Mouse (Mus musculus): ENCODE results near the gene Pou3f3. TPM values are rescaled to one million over a fixed set of nuclear protein-coding genes. Genes with fewer than 3 reads are reported as not detected.

The Pou3f3 gene
- polyA plus RNA-seq, 1 experiment from 2014 or later: 38.2 TPM

DNA sequence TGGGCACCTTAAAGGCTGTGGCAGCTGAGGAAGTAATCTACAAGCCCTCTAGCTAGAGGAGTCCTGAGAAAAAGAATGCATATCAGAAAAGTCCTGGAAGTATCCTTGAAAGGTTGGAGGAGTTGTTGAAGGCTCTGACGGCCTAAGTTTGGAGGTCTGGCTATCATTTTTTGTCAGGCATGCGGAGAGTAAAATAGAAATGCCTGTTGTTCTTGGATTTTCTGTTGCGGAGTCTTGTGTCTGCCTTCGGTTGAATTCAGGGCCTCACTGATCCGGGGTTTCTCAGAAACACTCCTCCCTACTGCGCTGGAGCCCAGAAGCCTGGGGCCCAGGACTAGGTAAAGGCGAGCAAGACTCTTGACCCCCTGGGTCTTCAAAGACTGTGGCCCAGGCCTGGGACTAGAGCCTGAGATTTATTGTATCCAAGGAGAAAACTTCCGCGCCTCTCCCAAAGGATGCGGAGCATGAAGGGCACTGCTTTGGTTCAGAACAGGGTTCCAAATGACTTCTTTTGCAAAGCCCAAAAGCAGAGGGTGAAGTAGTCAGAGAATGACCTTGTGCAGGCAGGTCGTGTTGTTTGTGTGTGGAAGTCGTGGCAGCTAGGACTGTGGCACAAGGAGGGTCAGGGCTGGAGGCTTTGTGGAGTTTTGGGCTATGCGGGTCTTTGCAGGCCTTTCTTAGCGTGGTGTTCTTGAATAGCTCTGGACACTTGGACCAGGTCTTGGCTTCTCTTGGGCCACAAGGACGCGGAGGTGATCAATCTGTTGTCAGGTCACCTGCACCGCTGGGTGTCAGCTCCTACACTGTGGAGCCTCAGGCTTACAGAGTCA, 9.6 kb downstream of the Pou3f3 start:
- ATAC-seq (ENCODE audit: low FRiP score): no peak; the same call in 1 of the 2 replicates
- H3K9ac ChIP-seq: peak overlapping the region; percentile 56
- H3K4me1 ChIP-seq: peaks cover 79% of the 10 kb centered on the region
- H3K27ac ChIP-seq: peak overlapping the region; percentile 84
- peak overlapping the region; percentile 27 for H3K4me3 ChIP-seq (replicated peaks)
- peaks cover 22% of the 10 kb centered on the region for H3K27me3 ChIP-seq
- 3% methylated on average over 17 of the region's 17 CpGs for WGBS
- no peaks in the 10 kb centered on the region for H3K9me3 ChIP-seq
- H3K4me2 ChIP-seq: peak overlapping the region; percentile 72
- peaks cover 19% of the 10 kb centered on the region; the same call in 1 of the 2 replicates for H3K36me3 ChIP-seq (replicated peaks)

DNA sequence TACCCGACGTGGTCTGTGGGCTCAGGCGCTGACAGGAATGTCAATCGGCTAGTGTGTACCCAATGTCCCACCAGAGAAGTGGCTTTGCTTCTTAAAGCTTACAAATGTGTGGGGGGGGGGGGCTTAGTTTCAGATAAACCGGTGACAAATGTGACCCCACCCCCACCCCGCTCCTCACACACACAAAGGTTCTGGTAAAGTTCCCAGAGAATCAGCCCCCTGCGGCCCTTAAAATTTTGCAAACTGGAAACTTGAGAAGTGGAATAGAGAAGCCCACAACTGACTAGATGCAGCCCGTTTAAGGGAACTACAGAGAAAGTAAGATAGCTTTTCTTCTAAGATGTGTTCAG, 10.2 kb downstream of the Pou3f3 start:
- Histone ChIP-seq H3K4me2 (peak overlapping the region; percentile 72), H3K36me3 (replicated peaks) (peaks cover 19% of the 10 kb centered on the region; the same call in 1 of the 2 replicates), H3K9ac (peak overlapping the region; percentile 56), H3K27ac (peak overlapping the region; percentile 84), H3K27me3 (peaks cover 22% of the 10 kb centered on the region), H3K4me1 (peaks cover 85% of the 10 kb centered on the region), H3K4me3 (replicated peaks) (peak overlapping the region; percentile 27), H3K9me3 (no peaks in the 10 kb centered on the region)
- WGBS: 4% methylated on average over 8 of the region's 8 CpGs
- no peak for ATAC-seq (ENCODE audit: low FRiP score)

DNA sequence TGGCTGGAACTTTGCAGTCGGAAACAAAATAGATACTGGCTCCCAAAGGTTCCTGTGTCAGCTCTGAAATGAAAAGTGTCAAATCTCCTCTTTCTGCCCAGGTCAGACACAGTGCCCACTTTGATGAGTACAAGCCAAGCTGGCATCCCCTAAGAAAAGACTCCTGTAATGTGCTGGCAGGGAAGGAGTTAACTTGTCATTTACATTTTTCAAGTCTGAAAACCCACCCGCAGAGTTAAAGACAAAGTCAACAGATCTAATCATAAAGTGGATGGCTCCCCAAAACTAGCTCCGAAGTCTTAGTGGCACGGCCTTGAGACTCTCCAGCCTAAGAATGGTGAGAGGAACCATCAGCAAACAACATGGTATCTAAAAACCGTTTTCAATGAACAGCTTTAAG, 11.6 kb downstream of the Pou3f3 start:
- peak overlapping the region; percentile 84 for H3K27ac ChIP-seq
- peak overlapping the region; percentile 56 for H3K4me3 ChIP-seq (replicated peaks)
- peak overlapping the region; percentile 72 for H3K4me2 ChIP-seq
- H3K36me3 ChIP-seq (replicated peaks): peaks cover 19% of the 10 kb centered on the region; the same call in 1 of the 2 replicates
- H3K27me3 ChIP-seq: peaks cover 22% of the 10 kb centered on the region
- peaks cover 90% of the 10 kb centered on the region for H3K4me1 ChIP-seq
- ATAC-seq (ENCODE audit: low FRiP score): no peak
- 2% methylated on average over 5 of the region's 5 CpGs for WGBS
- no peaks in the 10 kb centered on the region for H3K9me3 ChIP-seq
- H3K9ac ChIP-seq: 0 out of 2 replicates have a peak overlapping the region, but pooled peaks have one; percentile 81

DNA sequence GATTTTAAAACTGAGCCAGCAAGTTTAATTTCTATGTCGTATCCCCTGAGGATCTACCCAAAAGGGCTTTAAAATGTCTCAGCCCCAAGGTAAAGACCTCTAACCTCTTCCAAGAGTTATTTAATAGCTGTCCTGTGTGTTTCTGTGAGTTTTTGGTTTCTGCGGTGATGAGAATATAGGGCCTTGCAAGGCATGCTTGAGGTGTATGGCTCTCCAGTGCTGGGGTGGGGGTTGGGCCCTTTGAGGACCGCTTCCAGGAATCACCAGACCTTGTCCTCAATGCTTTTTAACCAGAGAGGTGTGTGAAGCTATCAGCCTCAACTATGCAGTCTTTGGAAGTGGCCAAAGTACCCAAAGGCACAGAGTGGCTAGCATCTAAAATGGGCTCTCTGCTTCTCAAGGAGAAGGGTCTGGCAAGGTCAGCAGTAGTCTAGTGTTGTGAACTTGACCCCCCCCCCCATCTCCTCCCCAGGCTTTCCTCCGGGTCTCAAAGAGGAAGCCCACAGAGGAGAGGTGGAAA, 12.1 kb downstream of the Pou3f3 start:
- ATAC-seq (ENCODE audit: low FRiP score): no peak
- peak overlapping the region; percentile 81 for H3K9ac ChIP-seq
- no peaks in the 10 kb centered on the region for H3K9me3 ChIP-seq
- H3K4me3 ChIP-seq (replicated peaks): peak overlapping the region; percentile 56
- peaks cover 22% of the 10 kb centered on the region for H3K27me3 ChIP-seq
- peaks cover 89% of the 10 kb centered on the region for H3K4me1 ChIP-seq
- H3K36me3 ChIP-seq (replicated peaks): peaks cover 19% of the 10 kb centered on the region; the same call in 1 of the 2 replicates
- peak overlapping the region; percentile 84 for H3K27ac ChIP-seq
- 7% methylated on average over 4 of the region's 4 CpGs for WGBS
- H3K4me2 ChIP-seq: peak overlapping the region; percentile 72

DNA sequence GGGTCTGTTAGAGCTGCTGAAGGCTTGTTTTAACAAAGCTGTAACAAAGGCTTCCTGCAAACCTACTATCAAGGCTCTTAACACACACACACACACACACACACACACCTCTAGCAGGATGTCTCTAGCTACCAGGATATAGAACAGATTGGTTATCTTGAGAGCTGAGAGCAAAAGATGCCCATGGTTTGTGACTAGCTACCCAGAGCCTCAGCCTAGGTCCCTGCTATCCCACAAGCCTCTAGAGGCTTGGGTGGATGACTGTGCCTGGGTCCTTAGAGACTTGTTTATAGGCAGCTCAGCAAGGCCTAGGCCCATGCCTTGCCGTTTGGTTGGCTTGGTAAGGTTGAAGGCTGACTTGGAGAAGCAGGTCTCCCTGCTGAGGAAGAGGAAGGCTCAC, 13.5 kb downstream of the Pou3f3 start:
- Histone ChIP-seq H3K9me3 (no peaks in the 10 kb centered on the region), H3K36me3 (replicated peaks) (peaks cover 19% of the 10 kb centered on the region; the same call in 1 of the 2 replicates), H3K27ac (peak overlapping the region; percentile 84), H3K27me3 (peaks cover 22% of the 10 kb centered on the region), H3K4me1 (peaks cover 82% of the 10 kb centered on the region), H3K4me3 (replicated peaks) (peak overlapping the region; percentile 56), H3K4me2 (peak overlapping the region; percentile 72), H3K9ac (peak overlapping the region; percentile 81)
- 8% methylated on average over 1 of the region's 1 CpGs for WGBS
- no peak for ATAC-seq (ENCODE audit: low FRiP score)

DNA sequence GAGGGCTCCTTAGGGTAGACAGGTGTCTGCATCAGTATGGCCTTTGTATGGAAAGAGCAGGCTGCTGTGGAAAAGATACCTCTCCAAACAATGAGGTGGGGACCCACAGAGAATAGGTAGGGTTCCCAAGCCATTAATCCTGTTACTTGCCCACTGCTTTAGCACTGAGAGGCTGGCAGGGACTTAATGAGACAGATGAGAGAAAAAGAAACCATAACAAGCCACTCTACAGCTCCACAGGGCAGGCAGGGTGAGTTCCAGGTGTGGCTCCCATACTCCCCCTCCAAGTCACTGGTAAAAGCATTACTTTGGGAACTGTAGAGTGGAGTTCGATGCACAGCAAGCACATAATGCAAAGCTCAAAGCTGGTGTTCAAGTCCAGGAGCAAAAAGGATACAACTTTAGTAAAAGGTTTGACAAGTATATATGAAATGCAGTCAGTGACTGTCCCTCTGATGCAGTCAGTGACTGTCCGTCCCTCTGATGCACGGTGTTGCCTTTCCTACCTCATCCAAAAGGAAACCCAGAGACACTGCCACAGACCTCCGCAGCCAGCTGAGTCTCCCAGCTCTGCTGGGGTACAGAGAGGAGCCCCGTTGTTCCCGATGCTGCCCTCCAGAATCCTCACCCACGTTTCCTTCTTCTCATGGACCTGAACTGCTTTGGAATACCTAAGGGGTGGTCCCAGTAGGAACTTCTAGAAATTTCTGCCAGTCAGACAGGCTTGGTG, 14.0 kb downstream of the Pou3f3 start:
- Histone ChIP-seq H3K36me3 (replicated peaks) (peaks cover 19% of the 10 kb centered on the region; the same call in 1 of the 2 replicates), H3K4me2 (peak overlapping the region; percentile 72), H3K9ac (peak overlapping the region; percentile 81), H3K27me3 (peaks cover 22% of the 10 kb centered on the region), H3K9me3 (no peaks in the 10 kb centered on the region), H3K4me1 (peaks cover 80% of the 10 kb centered on the region), H3K27ac (peak overlapping the region; percentile 84), H3K4me3 (replicated peaks) (peak overlapping the region; percentile 56)
- ATAC-seq (ENCODE audit: low FRiP score): no peak
- WGBS: 10% methylated on average over 7 of the region's 7 CpGs

DNA sequence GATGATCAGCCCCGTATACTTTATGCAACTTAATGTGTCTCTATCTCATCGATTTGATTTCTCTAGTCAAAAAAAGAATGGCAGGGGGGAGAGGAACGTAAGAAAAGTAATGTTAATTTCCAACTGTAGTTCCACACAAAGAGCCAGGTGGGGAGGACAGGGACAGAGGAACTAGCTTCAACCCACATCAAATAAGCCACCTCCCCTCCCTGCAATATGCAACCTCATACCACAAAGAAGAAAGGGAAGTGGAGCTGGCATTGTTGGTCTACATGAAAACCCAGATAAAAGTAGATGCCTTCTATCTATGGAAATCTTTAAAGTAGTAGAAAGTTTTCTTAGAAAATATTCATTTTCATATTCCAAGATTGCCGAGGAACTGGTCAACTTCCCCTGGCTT, 14.7 kb downstream of the Pou3f3 start:
- Histone ChIP-seq H3K4me2 (peak overlapping the region; percentile 72), H3K27ac (peak overlapping the region; percentile 84), H3K36me3 (replicated peaks) (peaks cover 17% of the 10 kb centered on the region; the same call in 1 of the 2 replicates), H3K4me1 (peaks cover 80% of the 10 kb centered on the region), H3K4me3 (replicated peaks) (peak overlapping the region; percentile 56), H3K27me3 (peaks cover 29% of the 10 kb centered on the region), H3K9ac (peak overlapping the region; percentile 81), H3K9me3 (no peaks in the 10 kb centered on the region)
- ATAC-seq (ENCODE audit: low FRiP score): no peak
- 12% methylated on average over 4 of the region's 4 CpGs for WGBS

DNA sequence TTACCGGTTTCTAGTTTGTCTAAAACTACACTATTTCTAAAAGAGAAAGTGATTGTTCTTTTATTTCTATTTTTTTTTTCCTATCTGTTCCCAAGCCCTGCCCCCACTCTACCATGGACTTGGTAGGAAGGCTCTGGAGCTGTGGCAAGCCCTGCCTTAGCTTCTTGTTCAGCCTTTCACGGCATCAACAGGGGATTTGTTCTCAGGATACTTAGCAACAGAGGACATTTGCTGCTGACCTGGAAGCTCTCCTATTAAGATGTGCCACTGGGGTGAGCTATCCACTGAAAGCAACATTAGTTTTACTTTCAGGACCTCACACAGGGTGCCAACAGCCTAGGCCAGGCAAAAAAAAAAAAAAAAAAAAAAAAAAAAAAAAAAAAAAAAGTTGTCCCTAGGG, 15.4 kb downstream of the Pou3f3 start:
- peaks cover 35% of the 10 kb centered on the region for H3K27me3 ChIP-seq

DNA sequence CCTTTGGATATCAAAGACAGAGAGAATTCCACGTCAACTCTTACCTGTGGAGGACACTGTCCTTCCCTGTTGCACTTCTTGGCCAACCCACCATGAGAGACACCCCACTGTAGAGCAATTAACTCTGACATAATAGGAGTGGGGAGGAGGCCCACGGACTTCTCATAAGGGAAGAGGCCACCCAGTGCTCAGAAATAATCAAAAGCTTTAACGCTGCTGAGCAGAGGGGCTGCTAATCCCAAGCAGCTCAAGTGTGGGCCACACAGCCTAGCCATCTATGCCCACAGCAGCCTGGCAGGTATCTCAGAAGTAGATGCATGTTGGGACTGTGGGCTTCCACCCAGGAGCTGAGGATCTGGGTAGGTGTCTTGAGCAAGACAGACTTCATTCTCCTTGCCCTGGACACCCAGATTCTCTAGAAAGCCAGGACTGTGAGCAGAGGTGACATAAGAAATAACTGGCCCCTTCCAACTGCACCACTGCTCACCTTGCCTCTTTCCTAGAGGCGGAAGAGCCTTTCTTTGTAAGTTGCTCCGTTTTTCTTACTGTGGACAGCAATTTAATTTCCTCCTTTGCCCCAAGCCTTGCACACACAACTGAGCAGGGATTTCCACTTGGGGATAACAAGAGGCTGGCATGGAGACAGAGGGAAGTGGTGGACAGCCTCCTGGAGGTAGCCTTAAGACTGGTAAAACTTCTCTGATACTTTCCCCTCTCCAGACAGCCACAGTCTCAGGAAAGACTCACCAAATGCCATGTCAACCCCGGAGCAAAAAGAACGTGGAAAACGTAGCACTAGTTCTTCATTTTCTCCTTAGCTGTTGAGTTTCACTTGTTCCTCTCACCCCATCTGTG, 16.1 kb downstream of the Pou3f3 start:
- Histone ChIP-seq H3K4me3 (replicated peaks) (peak overlapping the region; percentile 56), H3K4me2 (peak overlapping the region; percentile 72), H3K27me3 (peaks cover 35% of the 10 kb centered on the region), H3K36me3 (replicated peaks) (peaks cover 15% of the 10 kb centered on the region; the same call in 1 of the 2 replicates), H3K9me3 (no peaks in the 10 kb centered on the region), H3K27ac (peak overlapping the region; percentile 84), H3K4me1 (peaks cover 68% of the 10 kb centered on the region), H3K9ac (peak overlapping the region; percentile 81)
- WGBS: 3% methylated on average over 8 of the region's 8 CpGs
- ATAC-seq (ENCODE audit: low FRiP score): no peak

More for the DNA sequence above, 15.4 kb downstream of the Pou3f3 start:
- H3K4me3 ChIP-seq (replicated peaks): peak overlapping the region; percentile 56
- no peak for ATAC-seq (ENCODE audit: low FRiP score)
- WGBS: 4% methylated on average over 2 of the region's 2 CpGs
- H3K4me2 ChIP-seq: peak overlapping the region; percentile 72
- peaks cover 15% of the 10 kb centered on the region; the same call in 1 of the 2 replicates for H3K36me3 ChIP-seq (replicated peaks)
- peak overlapping the region; percentile 81 for H3K9ac ChIP-seq
- no peaks in the 10 kb centered on the region for H3K9me3 ChIP-seq
- peaks cover 74% of the 10 kb centered on the region for H3K4me1 ChIP-seq
- peak overlapping the region; percentile 84 for H3K27ac ChIP-seq

DNA sequence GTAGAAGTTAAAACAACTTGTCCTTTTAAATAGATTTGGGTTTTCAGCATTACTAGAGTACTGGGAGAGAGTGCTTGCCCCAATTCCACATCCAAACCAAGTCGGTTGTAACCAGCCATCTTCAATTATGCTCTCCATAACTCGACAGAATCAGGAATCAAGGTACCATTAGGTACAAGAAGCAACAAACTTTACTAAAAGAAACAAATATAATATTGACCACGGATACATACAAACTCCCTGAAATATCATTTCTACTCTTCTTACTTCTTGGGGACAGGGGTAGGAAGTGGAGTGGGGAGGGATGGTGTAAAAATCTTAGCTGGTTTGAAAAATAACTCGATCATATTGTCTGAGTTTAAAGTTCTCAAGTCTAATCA, 16.7 kb downstream of the Pou3f3 start:
- WGBS: 2% methylated on average over 4 of the region's 4 CpGs
- peak overlapping the region; percentile 72 for H3K4me2 ChIP-seq
- H3K9ac ChIP-seq: peak overlapping the region; percentile 81
- peaks cover 15% of the 10 kb centered on the region; the same call in 1 of the 2 replicates for H3K36me3 ChIP-seq (replicated peaks)
- no peaks in the 10 kb centered on the region for H3K9me3 ChIP-seq
- H3K27ac ChIP-seq: peak overlapping the region; percentile 93
- H3K4me1 ChIP-seq: peaks cover 62% of the 10 kb centered on the region
- peak overlapping the region; percentile 56 for H3K4me3 ChIP-seq (replicated peaks)
- peaks cover 35% of the 10 kb centered on the region for H3K27me3 ChIP-seq
- ATAC-seq (ENCODE audit: low FRiP score): no peak

DNA sequence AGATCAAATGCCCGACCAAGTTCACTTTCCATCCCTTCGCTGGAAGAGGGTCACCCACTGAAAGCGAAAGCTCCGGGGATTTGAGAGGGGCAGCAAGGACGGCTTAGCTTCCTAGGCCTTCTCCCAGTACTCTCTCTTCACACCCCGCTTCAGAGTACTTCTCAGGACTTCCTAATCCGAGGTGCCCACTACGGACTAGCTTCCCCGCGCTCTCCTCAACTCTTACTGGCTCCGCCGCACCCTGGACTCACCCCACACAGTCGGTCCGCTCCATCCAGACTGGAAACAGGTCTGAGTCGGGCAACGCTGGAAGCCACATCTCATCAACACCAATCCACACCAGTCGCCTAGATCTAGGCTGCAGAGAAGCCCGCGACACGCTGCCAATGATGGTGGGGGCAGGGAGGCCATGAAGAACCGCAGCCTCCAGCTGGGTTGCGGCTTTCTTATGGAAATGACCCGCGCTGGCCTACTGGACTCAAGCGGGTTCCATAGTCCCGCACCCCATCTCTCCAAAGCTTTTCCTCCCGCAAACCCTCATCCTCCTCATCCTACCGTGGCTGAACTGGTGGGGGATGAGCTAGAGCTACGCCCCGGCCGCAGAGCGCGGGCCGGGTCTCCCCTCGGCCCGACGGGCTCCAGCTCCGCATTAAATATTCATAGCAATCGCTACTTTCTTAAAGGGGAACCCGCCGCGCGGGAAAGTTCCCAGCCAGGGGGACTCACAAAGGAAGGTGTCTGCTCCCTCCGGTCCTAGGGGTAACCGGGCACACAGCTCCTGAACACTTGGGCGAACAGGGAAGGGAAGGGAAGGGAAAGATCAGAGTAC, 17.8 kb downstream of the Pou3f3 start:
- ATAC-seq (ENCODE audit: low FRiP score): peak; percentile 48
- peaks cover 11% of the 10 kb centered on the region; the same call in 1 of the 2 replicates for H3K36me3 ChIP-seq (replicated peaks)
- H3K9me3 ChIP-seq: no peaks in the 10 kb centered on the region
- H3K4me2 ChIP-seq: peak overlapping the region; percentile 72
- peak overlapping the region; percentile 56 for H3K4me3 ChIP-seq (replicated peaks)
- WGBS: under 1% methylated on average over 46 of the region's 46 CpGs
- peaks cover 30% of the 10 kb centered on the region for H3K27me3 ChIP-seq
- H3K9ac ChIP-seq: peak overlapping the region; percentile 81
- peak overlapping the region; percentile 93 for H3K27ac ChIP-seq
- H3K4me1 ChIP-seq: peaks cover 52% of the 10 kb centered on the region
